Mouse (Mus musculus) liver, adult 2 months (tissue): ENCODE measurements around the gene Adam19. TPM values are rescaled to one million over a fixed set of nuclear protein-coding genes. Genes with fewer than 3 reads are reported as not detected.

Experiments used
- DNase-seq: peaks from one replicate; pipeline ENCODE4 v3.0.0-alpha.2; 2011; ENCODE audit warnings: low read depth, low spot score; ENCODE audit errors: extremely low read depth
- H3K27ac ChIP-seq: fragments of 200-500 bp; replicated peaks from 2 replicates; pipeline ENCODE4 v1.5.1; 2012; ENCODE audit warnings: low read depth, mild to moderate bottlenecking, control low read depth, inconsistent platforms, low read length; ENCODE audit not compliant: insufficient read depth
- H3K27me3 ChIP-seq: fragments of 200-500 bp; 2 replicates; pipeline ENCODE4 v1.6.1; 2012; ENCODE audit warnings: mild to moderate bottlenecking, moderate library complexity, low read length, inconsistent platforms; ENCODE audit not compliant: control insufficient read depth, insufficient read depth
- H3K36me3 ChIP-seq: fragments of 200-500 bp; 2 replicates; pipeline ENCODE4 v1.6.1; 2012; ENCODE audit warnings: low read length, inconsistent platforms; ENCODE audit not compliant: control insufficient read depth, insufficient read depth
- H3K4me1 ChIP-seq: fragments of 200-500 bp; 2 replicates; pipeline ENCODE4 v1.6.1; 2011; ENCODE audit warnings: low read length; ENCODE audit not compliant: control insufficient read depth, insufficient read depth
- H3K4me3 ChIP-seq: fragments of 200-500 bp; 2 replicates; pipeline ENCODE4 v1.5.1; 2011; ENCODE audit warnings: low read depth, mild to moderate bottlenecking, control low read depth, low read length, moderate library complexity; ENCODE audit not compliant: insufficient read depth
- H3K79me2 ChIP-seq: fragments of 200-500 bp; 2 replicates; pipeline ENCODE4 v1.6.1; 2012; ENCODE audit warnings: inconsistent platforms, mild to moderate bottlenecking, low read length, moderate library complexity; ENCODE audit not compliant: control insufficient read depth, insufficient read depth
- H3K9ac ChIP-seq: fragments of 200-500 bp; 2 replicates; pipeline ENCODE4 v1.6.1; 2012; ENCODE audit warnings: low read depth, mild to moderate bottlenecking, control low read depth, inconsistent platforms, low read length
- CTCF ChIP-seq: fragments of 200-500 bp; IDR thresholded peaks from 2 replicates; pipeline ENCODE4 v1.5.1; 2011; ENCODE audit warnings: low read depth, low read length, control low read depth
- POLR2A ChIP-seq: fragments of 200-500 bp; IDR thresholded peaks from 2 replicates; pipeline ENCODE4 v1.6.1; 2011; ENCODE audit warnings: low read length, control low read depth; ENCODE audit not compliant: insufficient read depth; ENCODE audit errors: extremely low read depth
- WGBS: fragments of 180-500 bp; shearing (Covaris S2); methylation state at CpG from one replicate; pipeline ENCODE4 v1.1.7; 2018; 5-methylcytosine and 5-hydroxymethylcytosine counted together
- polyA plus RNA-seq: library from polyadenylated mRNA; depleted of rRNA; stranded (reverse); fragments of >200 nt; gene quantifications from 2 replicates; pipeline ENCODE4 v1.2.3, GENCODE M21; 2012
- total RNA-seq: library from RNA; depleted of rRNA; stranded (reverse); fragments of >200 nt; gene quantifications from 2 replicates; pipeline ENCODE4 v1.2.3, GENCODE M21; 2014

Adam19 gene
- total and polyA plus RNA-seq, 2 experiments, result 0.55 to 1.1 TPM

- Histone ChIP-seq H3K9ac (no peak overlapping the region), H3K36me3 (no peaks in the 10 kb centered on the region), H3K27me3 (no peaks in the 10 kb centered on the region), H3K4me3 (no peak overlapping the region), H3K27ac (no peak overlapping the region), H3K4me1 (no peaks in the 10 kb centered on the region), H3K79me2 (no peaks in the 10 kb centered on the region)
- no peak for DNase-seq
- TF ChIP-seq POLR2A, result no peak
These were observed 101.7 kb downstream of the Adam19 start for GRCm38 (mm10) chr11:46157462-46157861.

DNA sequence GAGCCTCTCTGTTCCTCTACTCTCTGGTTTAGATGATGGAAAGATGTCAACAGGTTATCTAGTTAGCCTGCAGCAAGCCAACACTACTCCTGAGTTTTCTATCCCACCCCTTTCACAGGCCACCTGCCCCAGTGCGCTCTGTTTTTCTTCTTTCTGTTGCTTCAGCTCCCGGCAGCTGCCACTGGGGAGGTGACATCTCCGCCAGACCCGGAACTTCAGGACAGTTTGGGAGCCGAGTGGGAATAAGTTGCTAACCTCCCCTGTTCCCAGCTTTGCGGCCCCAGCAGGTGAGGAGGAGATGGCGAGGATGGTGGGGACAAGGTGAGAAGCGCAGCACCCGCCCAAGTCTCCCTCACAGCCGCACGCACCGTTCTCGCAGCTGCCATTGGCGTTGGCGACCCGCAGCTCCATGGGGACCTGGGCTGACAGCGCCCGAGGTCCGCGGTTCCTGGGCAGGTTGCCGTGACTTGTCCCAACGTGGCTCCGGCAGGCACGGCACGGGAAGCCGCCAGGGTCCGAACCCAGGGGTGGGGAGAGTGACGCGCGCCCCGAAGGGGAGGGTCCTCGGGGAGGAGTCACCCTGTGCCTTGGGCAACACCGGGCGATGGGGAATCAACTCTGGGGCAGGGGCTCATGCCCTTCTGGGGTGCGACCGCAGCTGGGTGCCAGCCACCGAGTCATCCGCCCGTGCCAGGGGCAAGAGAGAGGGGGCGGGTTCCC is 110.2 kb downstream of the Adam19 start, which contains the start of gene Nipal4:
Nipal4 (minus strand) TSS at position 643 of the 720 bp plus-strand sequence.
- Histone ChIP-seq H3K9ac (no peak within 1 kb of the TSS), H3K4me3 (peak within 1 kb of the TSS; percentile 41; the same call in 1 of the 2 replicates), H3K27ac (no peak within 1 kb of the TSS), H3K36me3 (no peaks in the 10 kb centered on the region), H3K4me1 (no peaks in the 10 kb centered on the region), H3K27me3 (peaks cover 5% of the 10 kb centered on the region), H3K79me2 (no peaks in the 10 kb centered on the region)
- DNase-seq, result no peak
- 3% methylated on average over 40 of the region's 40 CpGs for WGBS
- TF ChIP-seq CTCF (no peak), POLR2A (no peak)

DNA sequence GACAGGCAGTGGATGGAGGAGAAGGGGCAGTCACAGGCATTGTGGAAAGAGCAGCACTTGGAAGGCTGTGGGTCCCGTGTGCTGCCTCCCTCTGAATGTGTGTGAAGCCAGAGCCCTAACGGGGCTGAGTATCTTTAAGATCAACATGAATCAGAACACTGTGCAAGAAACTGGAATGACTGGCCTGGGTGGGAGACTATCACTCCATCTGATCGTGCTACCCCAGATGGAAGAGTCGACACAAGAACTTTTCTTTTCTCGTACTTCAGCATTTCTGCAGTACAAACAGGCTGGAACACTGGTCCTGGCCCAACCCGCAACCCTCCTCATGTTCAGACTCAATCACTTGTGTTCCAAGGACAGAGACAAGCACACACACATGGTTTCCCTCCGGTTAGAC is 112.7 kb downstream of the Adam19 start:
- TF ChIP-seq CTCF (no peak), POLR2A (no peak)
- H3K9ac ChIP-seq, result no peak overlapping the region
- no peak overlapping the region for H3K4me3 ChIP-seq
- no peak overlapping the region for H3K27ac ChIP-seq
- no peaks in the 10 kb centered on the region for H3K4me1 ChIP-seq
- no peaks in the 10 kb centered on the region for H3K36me3 ChIP-seq
- DNase-seq, result no peak
- WGBS, result 92% methylated on average over 7 of the region's 7 CpGs
- no peaks in the 10 kb centered on the region for H3K79me2 ChIP-seq
- H3K27me3 ChIP-seq, result peaks cover 5% of the 10 kb centered on the region

DNA sequence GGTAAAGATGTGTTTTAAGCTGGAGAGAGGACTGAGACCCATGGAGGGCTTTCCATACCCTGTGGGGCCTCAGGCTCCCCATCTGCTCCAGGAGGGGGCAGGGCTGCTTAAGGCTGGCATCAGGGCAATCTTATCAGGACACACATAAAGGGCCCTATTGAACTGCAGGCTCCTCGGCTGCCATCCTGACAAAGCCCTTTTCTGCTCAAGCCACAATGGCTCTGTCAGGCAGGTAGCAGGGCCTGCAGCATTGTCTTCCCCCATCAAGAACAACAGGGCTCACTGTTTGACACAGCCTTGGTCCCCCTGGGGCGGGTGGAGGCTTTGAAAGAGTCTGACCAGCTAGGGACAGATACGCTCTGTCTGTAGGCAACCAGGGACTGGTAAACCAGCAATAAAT is 114.1 kb downstream of the Adam19 start:
- no peak overlapping the region for H3K9ac ChIP-seq
- 84% methylated on average over 3 of the region's 3 CpGs for WGBS
- peaks cover 5% of the 10 kb centered on the region for H3K27me3 ChIP-seq
- DNase-seq, result no peak
- H3K4me1 ChIP-seq, result no peaks in the 10 kb centered on the region
- H3K4me3 ChIP-seq, result no peak overlapping the region
- TF ChIP-seq POLR2A, result no peak
- H3K27ac ChIP-seq, result no peak overlapping the region
- no peaks in the 10 kb centered on the region for H3K36me3 ChIP-seq
- H3K79me2 ChIP-seq, result no peaks in the 10 kb centered on the region

DNA sequence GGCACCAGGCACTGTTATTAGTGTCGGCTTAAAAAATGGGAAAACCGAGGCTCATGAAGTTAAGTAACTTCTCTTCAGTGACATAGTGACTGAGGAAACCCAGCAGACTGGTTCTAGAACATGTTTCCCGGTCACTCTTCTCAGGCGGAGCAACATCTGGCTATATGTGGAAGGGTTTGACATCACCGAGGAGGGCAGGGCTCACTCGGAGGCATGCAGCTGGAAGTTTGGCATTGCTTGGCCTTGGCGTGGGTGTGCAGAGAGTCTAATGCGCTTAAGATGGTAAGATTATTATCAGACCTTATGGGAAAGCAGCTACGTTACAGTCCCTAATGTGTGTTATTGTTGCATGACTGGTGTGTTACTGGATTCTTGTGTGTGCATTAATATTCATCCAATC is 116.3 kb downstream of the Adam19 start:
- TF ChIP-seq CTCF (no peak), POLR2A (no peak)
- Histone ChIP-seq H3K9ac (no peak overlapping the region), H3K4me1 (no peaks in the 10 kb centered on the region), H3K27me3 (0 out of 2 replicates have a peak, but pooled peaks cover 2% of the 10 kb centered on the region), H3K79me2 (no peaks in the 10 kb centered on the region), H3K27ac (no peak overlapping the region), H3K36me3 (no peaks in the 10 kb centered on the region), H3K4me3 (no peak overlapping the region)
- no peak for DNase-seq
- WGBS, result 91% methylated on average over 9 of the region's 9 CpGs

- WGBS, result 92% methylated on average over 6 of the region's 6 CpGs
- DNase-seq, result no peak
- no peak overlapping the region for H3K4me3 ChIP-seq
These were observed 120.4 kb downstream of the Adam19 start for GRCm38 (mm10) chr11:46176155-46176554.

More at GRCm38 (mm10) chr11:46176155-46176554, 120.4 kb downstream of the Adam19 start:
- H3K27ac ChIP-seq, result no peak overlapping the region
- no peaks in the 10 kb centered on the region for H3K79me2 ChIP-seq
- H3K4me1 ChIP-seq, result no peaks in the 10 kb centered on the region
- TF ChIP-seq CTCF (no peak), POLR2A (no peak)
- H3K9ac ChIP-seq, result no peak overlapping the region
- H3K27me3 ChIP-seq, result 0 out of 2 replicates have a peak, but pooled peaks cover 2% of the 10 kb centered on the region
- no peaks in the 10 kb centered on the region for H3K36me3 ChIP-seq
